Mouse (Mus musculus) ovary, postnatal 36 days (tissue): Measurements from ENCODE around the gene 1700042G07Rik.

Source experiments
- DNase-seq: peaks from one replicate; pipeline ENCODE4 v3.0.0; 2022; ENCODE audit warnings: low spot score, mixed read lengths

Gene 1700042G07Rik

GRCm38 (mm10) chr4:116173072-116173471 is at the start of gene 1700042G07Rik, which contains the start of gene Gm49337:
TSS of gene 1700042G07Rik (plus strand) at chr4:116173372.
TSS of gene Gm49337 (plus strand) at chr4:116173384.
- no peak for DNase-seq

- peak; percentile 83 for DNase-seq
These were observed 49.3 kb upstream of the 1700042G07Rik start, which contains the start of the genes Rad54l and Pomgnt1 for GRCm38 (mm10) chr4:116123602-116124519. TSS of gene Rad54l (minus strand) at chr4:116123690. TSS of gene Pomgnt1 (plus strand) at chr4:116123840.

GRCm38 (mm10) chr4:116125803-116126386 is 47.3 kb upstream of the 1700042G07Rik start:
- no peak for DNase-seq

- no peak for DNase-seq
These were observed 45.2 kb upstream of the 1700042G07Rik start for GRCm38 (mm10) chr4:116127956-116128355.

GRCm38 (mm10) chr4:116133126-116133525 is 40.0 kb upstream of the 1700042G07Rik start:
- DNase-seq, result no peak

GRCm38 (mm10) chr4:116134990-116135389 is 38.2 kb upstream of the 1700042G07Rik start:
- DNase-seq, result no peak

GRCm38 (mm10) chr4:116137421-116137996 is 35.7 kb upstream of the 1700042G07Rik start:
- DNase-seq, result no peak

GRCm38 (mm10) chr4:116140801-116141574 is 32.2 kb upstream of the 1700042G07Rik start:
- DNase-seq, result no peak

- no peak for DNase-seq
These were observed 31.4 kb upstream of the 1700042G07Rik start for GRCm38 (mm10) chr4:116141736-116142135.

- DNase-seq, result no peak
These were observed 30.9 kb upstream of the 1700042G07Rik start for GRCm38 (mm10) chr4:116142269-116142668.

GRCm38 (mm10) chr4:116143317-116143811 is 29.8 kb upstream of the 1700042G07Rik start:
- DNase-seq, result no peak

GRCm38 (mm10) chr4:116143891-116144717 is 29.1 kb upstream of the 1700042G07Rik start:
- peak; percentile 77 for DNase-seq

- DNase-seq, result no peak
These were observed 23.4 kb upstream of the 1700042G07Rik start for GRCm38 (mm10) chr4:116149812-116150155.

- peak; percentile 79 for DNase-seq
These were observed 22.9 kb upstream of the 1700042G07Rik start for GRCm38 (mm10) chr4:116150156-116150861.

GRCm38 (mm10) chr4:116150862-116151221 is 22.3 kb upstream of the 1700042G07Rik start:
- DNase-seq, result no peak

- DNase-seq, result no peak
These were observed 21.9 kb upstream of the 1700042G07Rik start, which contains the start of gene Lurap1 for GRCm38 (mm10) chr4:116151238-116151637. TSS of gene Lurap1 (minus strand) at chr4:116151338.

- DNase-seq, result no peak
These were observed 20.5 kb upstream of the 1700042G07Rik start for GRCm38 (mm10) chr4:116152702-116153101.

GRCm38 (mm10) chr4:116157882-116158281 is 15.3 kb upstream of the 1700042G07Rik start:
- no peak for DNase-seq

- no peak for DNase-seq
These were observed 13.3 kb upstream of the 1700042G07Rik start for GRCm38 (mm10) chr4:116159912-116160311.

- peak; percentile 36 for DNase-seq
These were observed 12.4 kb upstream of the 1700042G07Rik start for GRCm38 (mm10) chr4:116160769-116161168.
